Mouse (Mus musculus) mature B cell (primary cell): ENCODE results near the gene Slc39a10.
"Not testable (repeated sequence)": the region's sequence is repeated elsewhere in the genome, so short reads cannot be mapped to it uniquely, and the experiment has no call there.

Experiments
- in situ Hi-C: fragments of 300-500 bp; cut with MboI; formaldehyde crosslinking; loops from 2 replicates; pipeline ENCODE4 v1.14.3; 2019

Gene Slc39a10

GRCm38 (mm10) chr1:46864175-46864885 is 28.3 kb downstream of the Slc39a10 start:
- in situ Hi-C loops: no loop called here

DNA sequence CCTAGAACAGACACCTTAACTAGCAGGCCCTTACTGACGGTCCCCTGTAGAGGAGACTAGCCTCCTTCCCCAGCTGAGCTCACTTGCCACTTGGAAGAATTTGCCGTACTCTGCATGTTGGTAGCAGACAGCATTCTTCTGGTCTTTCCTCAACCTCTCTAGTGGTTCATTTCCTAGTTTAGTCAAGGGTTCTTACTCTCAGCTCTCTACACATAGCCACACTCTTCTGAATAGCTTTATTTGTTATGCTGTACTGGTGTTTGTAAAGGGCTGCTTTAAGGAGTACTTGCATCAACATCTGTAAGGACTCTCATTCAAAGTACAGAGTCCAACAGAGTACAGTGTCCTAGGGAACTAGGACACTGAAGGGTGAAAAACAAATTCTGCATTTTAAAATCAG is 29.2 kb downstream of the Slc39a10 start:
- in situ Hi-C loops: no loop called here

- in situ Hi-C loops: no loop called here
These were observed 32.6 kb downstream of the Slc39a10 start for GRCm38 (mm10) chr1:46860082-46860481.

GRCm38 (mm10) chr1:46858579-46858978 is 34.1 kb downstream of the Slc39a10 start:
- in situ Hi-C loops: loop anchor here (10.0 kb wide), 1 partner anchor 56 kb away; no protein-coding TSS in a partner anchor

DNA sequence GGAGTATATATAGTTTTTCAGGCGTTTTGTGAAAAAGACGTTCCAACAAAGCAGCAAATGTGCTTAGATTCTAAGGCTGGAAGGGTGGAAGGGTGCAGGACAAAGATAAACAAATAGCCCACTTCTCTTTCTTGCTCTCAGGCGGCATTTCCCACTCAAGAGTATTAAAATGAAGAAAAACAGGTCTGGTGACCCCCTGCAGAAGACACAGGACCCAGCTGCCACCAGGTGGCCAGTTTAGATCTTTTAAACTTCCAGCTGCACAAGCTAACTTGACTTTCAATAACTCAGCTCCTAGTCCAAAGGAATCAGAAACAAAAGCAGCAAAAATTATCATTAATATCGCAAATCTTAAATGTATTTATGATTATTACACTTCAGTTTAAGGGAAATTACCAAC is 36.2 kb downstream of the Slc39a10 start:
- in situ Hi-C loops: loop anchor here (10.0 kb wide), 1 partner anchor 58 kb away; no protein-coding TSS in a partner anchor

- in situ Hi-C loops: loop anchor here (10.0 kb wide), 1 partner anchor 61 kb away; no protein-coding TSS in a partner anchor
These were observed 38.4 kb downstream of the Slc39a10 start for GRCm38 (mm10) chr1:46854036-46854900.

DNA sequence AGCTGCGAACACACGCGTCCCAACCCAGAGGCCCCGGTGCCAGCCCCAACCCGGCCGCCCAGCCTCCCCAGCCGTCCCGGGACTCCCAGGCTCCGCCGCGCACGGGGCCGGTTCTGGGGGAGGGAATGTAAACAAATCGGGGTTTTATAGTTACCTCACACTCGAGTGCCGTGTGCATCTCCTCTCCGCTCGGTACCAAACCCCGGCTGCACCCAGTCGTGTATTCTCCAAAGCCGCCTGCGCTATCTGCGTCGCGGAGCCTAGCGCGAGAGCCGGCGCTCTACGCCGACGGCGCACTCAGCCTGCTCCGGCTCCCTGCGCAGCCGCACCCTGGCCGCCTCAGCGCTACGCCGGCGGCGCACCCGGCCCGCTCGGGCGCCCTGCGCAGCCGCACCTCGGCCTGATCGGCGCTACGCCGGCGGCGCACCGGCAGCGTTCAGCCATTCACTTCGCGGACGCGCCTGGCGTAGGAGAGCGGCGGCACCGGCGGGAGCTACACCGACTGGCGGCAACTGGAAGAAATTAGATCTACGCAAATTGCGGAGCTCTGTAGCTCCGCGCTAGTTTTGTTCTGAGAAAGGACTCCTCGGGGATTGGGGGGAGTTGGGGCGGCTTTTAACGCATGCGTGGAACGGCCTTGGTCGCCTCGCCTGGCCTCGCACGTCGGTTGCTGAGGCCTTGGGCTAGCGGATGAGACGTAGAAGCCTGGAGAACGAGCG is 39.2 kb downstream of the Slc39a10 start:
- in situ Hi-C loops: loop anchor here (10.0 kb wide), 1 partner anchor 61 kb away; no protein-coding TSS in a partner anchor

DNA sequence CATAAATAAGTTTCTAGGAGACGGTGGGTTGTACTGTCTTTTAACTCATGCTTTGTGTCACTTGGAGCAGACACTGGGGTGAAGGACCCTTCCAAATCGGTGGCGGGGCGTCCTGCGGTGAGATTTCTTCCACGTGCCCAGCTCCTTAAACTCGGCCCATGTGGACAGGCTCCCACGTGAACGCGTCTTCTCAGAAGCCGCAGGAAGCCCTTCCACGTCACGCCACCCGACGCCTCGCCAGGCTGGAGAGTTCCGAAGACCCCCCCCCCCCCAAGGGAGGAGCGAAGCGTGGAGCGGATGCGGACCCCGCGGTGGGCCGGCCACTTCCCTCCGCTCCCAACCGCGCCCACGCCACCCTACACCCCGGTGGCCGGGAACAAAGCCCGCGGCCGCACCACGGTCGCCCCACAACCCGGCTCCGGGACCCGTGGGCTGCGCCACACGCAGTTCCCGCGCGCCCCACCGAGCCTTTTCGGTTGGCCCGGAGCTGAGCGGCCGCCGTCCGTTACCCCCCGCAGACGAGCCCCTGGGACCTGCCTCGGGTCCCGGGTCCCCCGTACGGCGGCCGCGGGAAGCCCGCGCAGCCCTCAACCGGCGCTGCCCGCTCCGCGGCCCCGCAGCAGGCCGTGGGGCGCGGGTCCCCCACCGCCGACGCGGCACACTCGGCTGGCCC is 39.9 kb downstream of the Slc39a10 start:
- in situ Hi-C loops: loop anchor here (10.0 kb wide), 1 partner anchor 62 kb away; no protein-coding TSS in a partner anchor

DNA sequence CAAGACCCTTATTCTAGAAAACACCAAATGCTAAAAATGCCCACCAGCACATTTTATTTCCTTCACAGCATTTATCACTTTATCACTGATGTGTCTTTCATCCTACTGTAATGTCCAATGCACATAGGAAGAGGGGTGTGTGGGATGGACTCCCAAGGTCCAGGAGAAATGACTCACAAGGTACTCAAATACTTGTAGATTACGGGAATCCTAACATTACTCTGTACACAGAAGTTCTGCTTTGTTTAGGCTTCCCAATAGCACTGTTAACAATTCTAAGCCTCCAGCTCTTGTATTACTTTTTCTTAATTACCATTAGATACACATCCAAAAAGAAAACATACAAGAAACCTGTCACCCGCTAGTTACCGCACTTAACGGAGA is 40.4 kb downstream of the Slc39a10 start:
- in situ Hi-C loops: loop anchor here (10.0 kb wide), 1 partner anchor 63 kb away; no protein-coding TSS in a partner anchor

DNA sequence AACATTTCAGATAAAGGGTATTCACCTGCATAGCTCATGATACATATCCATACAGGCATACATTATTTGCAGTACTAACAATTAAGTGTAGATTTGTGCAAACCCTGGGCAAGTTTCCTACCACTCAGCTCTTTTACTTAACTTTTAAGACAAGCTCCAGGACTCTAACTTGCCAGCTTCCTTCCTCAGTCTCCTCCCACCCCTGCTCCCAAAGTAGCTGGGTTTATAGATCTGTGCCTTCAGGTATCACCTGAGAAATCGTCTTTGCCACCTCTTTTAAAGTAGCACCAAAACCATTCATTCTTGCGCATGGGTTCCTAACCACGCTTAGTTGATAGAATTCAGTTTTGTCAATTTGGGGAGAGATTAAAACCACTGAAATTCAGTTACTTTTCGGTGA is 41.1 kb downstream of the Slc39a10 start:
- in situ Hi-C loops: loop anchor here (10.0 kb wide), 1 partner anchor 63 kb away; no protein-coding TSS in a partner anchor

DNA sequence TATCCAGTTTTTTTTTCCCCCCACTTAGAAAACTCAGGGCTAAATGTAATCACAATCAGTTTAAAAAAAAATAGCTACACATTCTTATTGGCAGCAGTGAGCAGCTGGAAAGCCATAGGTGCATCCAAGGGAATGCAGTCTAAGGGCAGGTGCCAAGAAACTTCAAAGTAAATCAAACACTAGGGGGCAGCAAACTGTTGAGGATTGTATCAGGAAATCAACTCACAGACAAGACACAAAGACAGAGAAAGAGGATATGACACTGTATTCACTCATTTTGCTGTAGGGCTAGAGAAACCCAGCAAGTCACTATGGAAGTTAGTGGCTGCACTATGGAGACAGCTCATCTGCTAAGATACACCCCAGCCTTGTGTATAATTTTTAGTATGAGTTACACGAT is 42.9 kb downstream of the Slc39a10 start:
- in situ Hi-C loops: loop anchor here (5.0 to 10.0 kb wide), 2 partner anchors 65 to 123 kb away; no protein-coding TSS in a partner anchor

DNA sequence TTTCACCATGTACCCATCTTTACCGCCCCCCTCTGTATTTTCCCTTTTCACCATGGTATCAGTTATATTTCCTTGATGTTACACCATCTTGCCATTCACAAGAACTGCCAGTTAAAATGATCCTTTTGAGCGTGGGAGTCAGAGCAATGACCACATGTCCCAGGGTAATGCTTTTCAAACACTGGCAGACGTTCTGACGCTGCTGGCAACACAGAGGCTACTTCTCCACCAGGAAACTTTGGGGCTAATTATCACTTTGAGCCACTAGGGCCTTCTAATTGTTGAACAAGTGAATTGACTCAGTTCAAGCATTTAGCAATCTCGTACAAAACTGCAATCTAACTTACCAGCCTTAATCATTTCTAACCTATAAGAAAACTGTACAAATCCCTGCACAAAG is 47.4 kb downstream of the Slc39a10 start:
- in situ Hi-C loops: loop anchor here (5.0 kb wide), 1 partner anchor 127 kb away; no protein-coding TSS in a partner anchor

- in situ Hi-C loops: no loop called here
These were observed 48.4 kb downstream of the Slc39a10 start for GRCm38 (mm10) chr1:46844281-46844680.

DNA sequence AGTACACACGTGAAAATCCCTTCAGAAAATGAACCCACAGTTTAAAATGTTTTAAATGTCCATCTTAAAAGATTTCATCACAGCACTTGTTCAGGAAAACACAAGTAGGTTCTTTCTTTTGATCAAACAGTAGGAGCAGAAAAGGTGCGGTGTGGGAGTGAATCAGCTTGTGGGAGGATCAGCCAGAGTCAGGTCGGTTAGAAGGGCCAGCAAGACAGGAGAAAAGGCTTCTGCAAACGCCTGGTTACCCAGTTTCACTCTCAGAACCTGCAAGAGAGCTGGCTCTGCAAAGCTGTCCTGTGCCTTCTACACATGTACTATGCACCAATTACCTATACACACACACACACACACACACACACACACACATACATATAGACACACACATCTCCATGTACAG is 49.2 kb downstream of the Slc39a10 start:
- in situ Hi-C loops: no loop called here

DNA sequence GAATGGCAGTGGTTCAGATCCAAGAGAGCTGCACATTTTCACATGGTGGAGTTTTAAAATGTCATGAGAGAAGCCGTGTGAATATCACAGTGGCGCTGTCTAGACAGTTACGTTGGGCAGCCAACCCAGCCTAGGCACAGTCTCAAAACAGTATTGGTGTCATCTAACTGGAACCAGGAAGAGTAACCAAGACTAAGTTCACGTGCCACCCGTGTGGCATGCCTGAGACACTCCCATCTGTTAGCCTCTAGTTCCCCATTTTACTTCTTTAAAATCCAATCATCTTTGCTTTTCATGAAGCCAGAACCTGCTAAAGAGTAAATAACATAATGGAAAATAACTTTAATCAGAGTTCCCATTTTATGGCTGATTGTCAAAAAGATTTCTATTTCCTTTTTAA is 60.7 kb downstream of the Slc39a10 start:
- in situ Hi-C loops: no loop called here

GRCm38 (mm10) chr1:46830066-46830843 is 62.4 kb downstream of the Slc39a10 start:
- in situ Hi-C loops: no loop called here

- in situ Hi-C loops: no loop called here
These were observed 70.2 kb downstream of the Slc39a10 start for GRCm38 (mm10) chr1:46822256-46822972.

- in situ Hi-C loops: no loop called here
These were observed 74.7 kb downstream of the Slc39a10 start for GRCm38 (mm10) chr1:46817934-46818333.

DNA sequence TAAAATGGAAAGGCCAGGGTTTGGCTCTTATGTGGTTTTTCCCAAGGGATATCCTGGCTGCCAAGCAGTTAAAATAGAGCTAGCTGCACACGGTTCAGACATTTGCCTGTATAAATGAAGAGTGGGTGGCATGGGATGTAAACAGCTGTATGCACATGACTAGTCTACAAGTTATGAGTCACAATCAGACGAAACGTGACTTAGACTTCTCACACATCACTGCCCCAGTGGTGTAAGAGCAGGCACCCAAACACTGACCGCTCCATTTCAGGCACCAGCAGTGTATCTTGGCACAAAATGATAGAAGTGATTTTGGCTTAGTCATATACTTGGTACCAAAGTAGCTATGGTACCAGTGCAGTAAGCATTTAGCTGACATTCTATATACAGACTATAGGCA is 84.0 kb downstream of the Slc39a10 start:
- in situ Hi-C loops: not testable (repeated sequence)

DNA sequence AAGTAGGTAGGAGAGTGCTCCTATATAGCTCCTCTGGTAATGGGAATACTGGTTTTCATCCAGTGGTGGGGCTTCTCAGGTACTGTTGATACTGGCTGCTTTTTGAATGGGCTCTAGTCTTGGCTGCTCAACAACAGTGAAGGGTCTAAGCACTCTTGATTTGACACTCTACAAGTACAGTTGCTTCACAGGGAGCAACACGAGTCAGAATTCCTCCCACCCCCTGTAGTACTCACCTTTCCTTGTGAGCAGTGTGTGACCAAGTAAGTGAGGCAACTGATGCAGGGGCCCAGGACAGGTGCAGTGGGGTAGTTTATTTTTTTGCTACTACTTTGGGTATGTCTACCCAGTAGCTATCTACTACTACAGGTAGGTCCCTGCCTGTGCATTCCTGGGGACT is 87.6 kb downstream of the Slc39a10 start:
- in situ Hi-C loops: no loop called here
